Mouse (Mus musculus) cortical plate, adult 2 months (tissue): ENCODE data around the gene Slc38a3. TPM values are rescaled to one million over a fixed set of nuclear protein-coding genes. Genes with fewer than 3 reads are reported as not detected.

Experiments used
- H3K27ac ChIP-seq: fragments of 200-500 bp; 2 replicates; pipeline ENCODE4 v1.5.1; 2012; ENCODE audit warnings: low read length, control low read depth, inconsistent platforms; ENCODE audit not compliant: insufficient read depth
- H3K4me1 ChIP-seq: fragments of 200-500 bp; 2 replicates; pipeline ENCODE4 v1.6.1; 2011; ENCODE audit warnings: low read length; ENCODE audit not compliant: control insufficient read depth, insufficient read depth
- H3K4me3 ChIP-seq: fragments of 200-500 bp; 2 replicates; pipeline ENCODE4 v1.5.1; 2011; ENCODE audit warnings: mild to moderate bottlenecking, low read length, control low read depth; ENCODE audit not compliant: insufficient read depth
- CTCF ChIP-seq: fragments of 200-500 bp; IDR thresholded peaks from 2 replicates; pipeline ENCODE4 v1.5.1; 2011; ENCODE audit warnings: mild to moderate bottlenecking, control low read depth, low read length; ENCODE audit not compliant: insufficient read depth; ENCODE audit errors: extremely low read depth
- POLR2A ChIP-seq: fragments of 200-500 bp; IDR thresholded peaks from 2 replicates; pipeline ENCODE4 v1.6.1; 2011; ENCODE audit warnings: mild to moderate bottlenecking, low read length, control low read depth; ENCODE audit not compliant: insufficient read depth; ENCODE audit errors: extremely low read depth
- polyA plus RNA-seq: library from polyadenylated mRNA; depleted of rRNA; stranded (reverse); fragments of >200 nt; gene quantifications from 2 replicates; pipeline ENCODE4 v1.2.3, GENCODE M21; 2012

Gene Slc38a3
- polyA plus RNA-seq, 1 experiment: 156 TPM

- no peak overlapping the region for H3K4me3 ChIP-seq
- TF ChIP-seq POLR2A (no peak), CTCF (no peak)
- 0 out of 2 replicates have a peak overlapping the region, but pooled peaks have one; percentile 6 for H3K27ac ChIP-seq
- peaks cover 13% of the 10 kb centered on the region for H3K4me1 ChIP-seq
Observed at GRCm38 (mm10) chr9:107631311-107631826, 38.0 kb downstream of the Slc38a3 start.

DNA sequence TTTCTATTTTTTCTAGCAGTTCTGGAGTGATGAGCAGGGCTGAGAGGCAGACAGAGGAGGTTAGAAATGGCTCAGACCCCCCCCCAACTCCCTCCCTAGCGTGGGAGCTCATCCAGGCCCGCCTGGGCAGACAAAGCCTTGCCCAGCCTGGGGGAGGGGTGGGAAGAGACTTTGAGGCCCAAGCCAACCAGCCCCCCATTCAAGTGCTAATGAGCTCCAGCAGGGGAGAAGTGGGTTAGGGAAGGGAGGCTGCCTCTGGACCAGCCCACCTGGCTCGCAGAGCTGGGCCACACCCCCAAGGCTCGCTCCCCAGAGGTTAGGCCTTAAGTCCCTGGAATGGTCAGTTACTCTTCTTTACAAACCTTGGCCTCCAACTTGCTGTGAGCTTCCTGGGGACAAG lies 38.8 kb downstream of the Slc38a3 start:
- Histone ChIP-seq H3K27ac (no peak overlapping the region), H3K4me1 (peaks cover 13% of the 10 kb centered on the region), H3K4me3 (no peak overlapping the region)
- TF ChIP-seq CTCF (no peak), POLR2A (no peak)

- Histone ChIP-seq H3K4me1 (peaks cover 13% of the 10 kb centered on the region), H3K27ac (peak overlapping the region; percentile 10), H3K4me3 (no peak overlapping the region)
- no peak for TF ChIP-seq CTCF
- no peak for TF ChIP-seq POLR2A
Observed at GRCm38 (mm10) chr9:107629901-107630425, 39.4 kb downstream of the Slc38a3 start.

- Histone ChIP-seq H3K4me1 (peaks cover 13% of the 10 kb centered on the region), H3K27ac (peak overlapping the region; percentile 56), H3K4me3 (no peak overlapping the region)
- TF ChIP-seq POLR2A (no peak), CTCF (no peak)
Observed at GRCm38 (mm10) chr9:107629411-107629730, 40.0 kb downstream of the Slc38a3 start.

DNA sequence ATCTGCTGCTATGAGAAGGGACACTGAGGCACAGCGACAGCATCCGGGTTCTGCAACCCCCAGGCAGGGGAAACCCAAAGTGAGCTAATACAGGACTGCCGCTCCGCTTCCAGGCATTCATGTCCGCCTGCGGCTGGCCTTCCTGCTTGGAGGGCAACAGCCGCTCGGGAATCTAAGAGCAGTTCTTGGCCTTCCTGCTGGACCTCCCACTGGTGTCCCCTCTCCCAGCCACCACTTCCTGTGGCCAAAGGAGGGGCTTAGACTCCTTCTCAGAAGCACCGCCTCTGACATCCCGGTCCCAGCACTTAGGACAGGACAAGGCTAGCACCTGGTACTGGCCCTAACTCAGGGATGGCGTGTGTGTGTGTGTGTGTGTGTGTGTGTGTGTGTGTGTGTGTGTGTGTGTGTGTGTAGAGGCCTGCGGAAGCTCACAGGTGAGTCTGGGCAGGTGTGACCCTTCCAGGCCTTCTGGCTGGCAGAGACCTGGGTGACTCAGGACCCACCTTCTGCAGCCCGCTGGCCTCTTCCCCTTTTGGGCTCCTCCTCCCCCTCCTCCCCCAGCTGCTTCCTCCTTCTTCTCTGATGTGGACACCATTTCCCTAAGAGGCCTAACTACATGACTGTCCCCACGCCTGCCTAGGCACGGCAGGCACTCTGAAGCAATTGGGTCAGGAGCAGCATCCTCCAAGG lies 40.5 kb downstream of the Slc38a3 start:
- TF ChIP-seq CTCF (no peak), POLR2A (no peak)
- H3K4me3 ChIP-seq: no peak overlapping the region
- peak overlapping the region; percentile 56; the same call in 1 of the 2 replicates for H3K27ac ChIP-seq
- peaks cover 13% of the 10 kb centered on the region for H3K4me1 ChIP-seq

DNA sequence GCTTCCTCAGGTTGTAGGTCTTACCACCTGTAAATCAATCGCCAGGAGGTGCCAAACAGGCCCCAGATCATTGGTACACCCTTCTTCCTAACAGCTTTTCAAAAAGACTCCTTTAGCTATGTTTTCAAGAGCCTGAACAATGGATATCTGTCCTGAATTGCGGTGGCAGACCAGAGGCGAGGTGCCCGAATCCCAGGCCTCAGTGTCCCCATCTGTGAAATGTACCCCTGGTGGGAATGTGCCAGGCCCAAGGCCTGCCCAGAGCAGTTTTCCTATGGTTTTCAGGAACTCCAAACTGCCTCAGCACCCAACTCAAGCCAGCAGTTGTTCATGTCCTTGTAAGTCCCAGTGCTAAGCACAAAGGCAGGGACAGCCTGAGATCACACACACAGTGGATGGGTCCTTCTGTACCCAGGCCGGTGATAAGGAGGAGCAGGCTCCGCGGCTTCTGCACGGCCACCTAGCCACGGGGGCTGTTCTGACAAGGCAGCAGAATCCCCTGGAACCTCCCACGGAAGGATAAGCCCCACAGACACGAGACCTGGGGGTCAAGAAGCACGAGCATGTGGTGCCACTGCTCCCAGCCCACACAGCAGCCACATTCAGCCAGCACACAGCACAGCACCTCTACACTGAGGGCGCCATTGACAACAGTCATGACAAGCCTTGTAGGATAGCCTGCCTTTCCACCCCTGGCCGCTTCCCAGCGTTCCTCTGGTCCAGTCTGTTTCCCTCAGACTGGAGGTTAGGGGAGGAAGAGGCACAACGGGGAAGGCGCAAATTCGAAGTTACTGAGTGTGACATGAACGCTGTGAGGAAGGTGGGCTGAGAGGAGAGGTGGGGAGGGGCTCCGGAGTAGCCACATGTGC lies 41.7 kb downstream of the Slc38a3 start:
- no peak overlapping the region for H3K4me3 ChIP-seq
- H3K27ac ChIP-seq: peak overlapping the region; percentile 72
- TF ChIP-seq POLR2A (no peak), CTCF (no peak)
- H3K4me1 ChIP-seq: peaks cover 12% of the 10 kb centered on the region

- Histone ChIP-seq H3K4me1 (peaks cover 9% of the 10 kb centered on the region), H3K4me3 (no peak overlapping the region)
Observed at GRCm38 (mm10) chr9:107626844-107627277, 42.5 kb downstream of the Slc38a3 start.

GRCm38 (mm10) chr9:107626158-107626843 lies 43.0 kb downstream of the Slc38a3 start:
- TF ChIP-seq POLR2A (no peak), CTCF (no peak)
- peaks cover 9% of the 10 kb centered on the region for H3K4me1 ChIP-seq
- H3K4me3 ChIP-seq: no peak overlapping the region
- H3K27ac ChIP-seq: peak overlapping the region; percentile 7; the same call in 1 of the 2 replicates

More at GRCm38 (mm10) chr9:107626844-107627277, 42.5 kb downstream of the Slc38a3 start:
- TF ChIP-seq POLR2A: no peak
- peak; percentile 83 for TF ChIP-seq CTCF
- peak overlapping the region; percentile 7; the same call in 1 of the 2 replicates for H3K27ac ChIP-seq

DNA sequence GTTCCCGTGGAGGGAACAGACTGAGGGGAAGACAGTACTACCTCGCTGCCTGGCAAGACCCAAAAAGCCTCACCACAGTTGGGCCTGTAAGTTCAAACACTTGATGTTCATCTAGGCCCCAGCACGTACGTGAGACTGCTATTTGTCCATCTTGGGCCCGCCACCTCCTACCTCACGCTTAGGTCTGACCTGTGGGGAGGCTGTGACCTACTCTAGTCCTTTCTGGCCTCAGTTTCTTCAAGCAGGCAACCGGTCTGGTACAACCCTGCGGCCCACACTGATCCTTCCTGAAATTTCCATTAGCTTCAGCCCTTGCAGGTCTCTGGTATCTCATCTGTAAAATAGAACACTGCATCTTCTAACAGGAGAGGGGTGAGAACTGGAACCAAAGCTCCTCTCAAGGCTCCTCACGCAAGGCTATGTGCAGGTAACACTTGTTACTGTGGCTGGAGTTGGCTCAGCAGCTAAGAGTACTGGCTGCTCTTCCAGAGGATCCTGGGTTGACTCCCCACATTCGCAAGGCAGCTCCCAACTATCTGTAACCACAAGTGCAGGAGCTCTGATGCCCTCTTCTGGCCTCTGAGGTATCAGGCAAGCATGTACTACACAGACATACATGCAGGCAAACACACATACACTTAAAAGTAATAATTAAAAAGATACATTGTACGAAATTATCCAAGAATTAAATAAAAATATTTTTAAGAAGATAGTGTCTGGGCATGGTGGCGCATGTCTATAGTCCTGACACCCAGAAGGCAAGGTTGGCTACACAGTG lies 43.8 kb downstream of the Slc38a3 start:
- TF ChIP-seq CTCF: 0 out of 2 replicates have a peak, but pooled peaks have one; percentile 17
- no peak for TF ChIP-seq POLR2A
- peak overlapping the region; percentile 42; the same call in 1 of the 2 replicates for H3K27ac ChIP-seq
- H3K4me1 ChIP-seq: peaks cover 9% of the 10 kb centered on the region
- H3K4me3 ChIP-seq: no peak overlapping the region
